24 mouse cellular contexts compared by ENCODE assay signal in the genomic region with DNA sequence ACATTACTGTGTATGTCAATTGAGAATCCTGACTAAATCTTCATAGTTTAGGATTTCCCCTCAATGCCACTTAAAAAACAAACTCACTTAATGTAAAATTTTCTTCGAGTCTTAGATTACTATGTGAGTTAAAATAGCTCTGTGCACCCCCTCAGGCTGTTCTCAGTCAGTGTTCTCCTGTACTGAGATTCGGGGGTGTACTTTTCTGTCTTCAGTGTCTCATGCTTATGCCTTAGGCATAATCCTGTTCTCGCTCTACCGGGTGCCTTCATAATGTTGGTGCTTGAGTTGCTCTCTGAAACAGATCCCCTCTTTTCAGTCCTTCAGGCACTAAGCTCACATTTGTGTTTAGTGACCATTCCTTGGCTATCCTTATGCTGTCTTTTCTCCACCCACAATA.
"Had no signal": no experiment of that assay in that cellular context is flagged by ENCODE, and none has a peak within 500 bp of the region (broad histone marks: within the 10 kb centered on the region; RNA-seq: fewer than 3 reads in every experiment).

No protein-coding gene starts in this region.

- H3K4me3 ChIP-seq: intestine, embryonic 15.5 days; kidney, embryonic 15.5 days; limb, embryonic 10.5 days; limb, embryonic 13.5 days; liver, embryonic 12.5 days; liver, embryonic 15.5 days; midbrain, embryonic 13.5 days; neural tube, embryonic 12.5 days; neural tube, embryonic 15.5 days; stomach, embryonic 15.5 days had no signal

- DNase-seq: kidney, adult 11 months; kidney, adult 8-10 months; kidney, postnatal 10 days; kidney, postnatal 36 days; layer of hippocampus, postnatal 36 days; liver; lung, adult 2 months; lung, postnatal 14 days; lung, postnatal 4 days; right cerebral cortex, postnatal 25 days; spleen, adult 18-20 months; thymus, adult 2 months; thymus, postnatal 14 days; thymus, postnatal 4 days had no signal

- H3K9me3 ChIP-seq: intestine, embryonic 15.5 days; kidney, embryonic 15.5 days; limb, embryonic 10.5 days; limb, embryonic 13.5 days; liver, embryonic 12.5 days; liver, embryonic 15.5 days; midbrain, embryonic 13.5 days; neural tube, embryonic 12.5 days; neural tube, embryonic 15.5 days; stomach, embryonic 15.5 days had no signal

- H3K9ac ChIP-seq: intestine, embryonic 15.5 days; kidney, embryonic 15.5 days; limb, embryonic 13.5 days; liver, embryonic 12.5 days; liver, embryonic 15.5 days; midbrain, embryonic 13.5 days; neural tube, embryonic 12.5 days; neural tube, embryonic 15.5 days; stomach, embryonic 15.5 days had no signal

- H3K27me3 ChIP-seq: intestine, embryonic 15.5 days; kidney, embryonic 15.5 days; limb, embryonic 13.5 days; liver, embryonic 12.5 days; liver, embryonic 15.5 days; midbrain, embryonic 13.5 days; neural tube, embryonic 12.5 days; neural tube, embryonic 15.5 days; stomach, embryonic 15.5 days had no signal

- H3K4me2 ChIP-seq: intestine, embryonic 15.5 days; kidney, embryonic 15.5 days; limb, embryonic 13.5 days; liver, embryonic 12.5 days; liver, embryonic 15.5 days; midbrain, embryonic 13.5 days; neural tube, embryonic 12.5 days; neural tube, embryonic 15.5 days; stomach, embryonic 15.5 days had no signal

- H3K27ac ChIP-seq: intestine, embryonic 15.5 days; kidney, embryonic 15.5 days; limb, embryonic 10.5 days; limb, embryonic 13.5 days; liver, embryonic 12.5 days; liver, embryonic 15.5 days; midbrain, embryonic 13.5 days; neural tube, embryonic 12.5 days; neural tube, embryonic 15.5 days; stomach, embryonic 15.5 days had no signal

- ATAC-seq: intestine, embryonic 15.5 days; liver, embryonic 12.5 days; midbrain, embryonic 13.5 days had no signal

- H3K4me1 ChIP-seq: intestine, embryonic 15.5 days; kidney, embryonic 15.5 days; limb, embryonic 10.5 days; limb, embryonic 13.5 days; liver, embryonic 12.5 days; liver, embryonic 15.5 days; neural tube, embryonic 15.5 days; stomach, embryonic 15.5 days had no signal

- H3K36me3 ChIP-seq: intestine, embryonic 15.5 days; kidney, embryonic 15.5 days; liver, embryonic 15.5 days; midbrain, embryonic 13.5 days; neural tube, embryonic 12.5 days; neural tube, embryonic 15.5 days; stomach, embryonic 15.5 days had no signal
